Mouse (Mus musculus) left cerebral cortex, postnatal 4 days (tissue): ENCODE results near the gene Guca2b. TPM values are rescaled to one million over a fixed set of nuclear protein-coding genes. Genes with fewer than 3 reads are reported as not detected.
"Not testable (repeated sequence)": the region's sequence is repeated elsewhere in the genome, so short reads cannot be mapped to it uniquely, and the experiment has no call there.

Source experiments
- DNase-seq: peaks from one replicate; pipeline ENCODE4 v3.0.0-alpha.2; 2022
- intact Hi-C: fragments of 180-260 bp; cut with DNase I; formaldehyde crosslinking; loops from one replicate; pipeline ENCODE4 v1.15.1; 2025
- total RNA-seq, 2 experiments: library from RNA; stranded (reverse); gene quantifications; 2 replicates each; pipeline ENCODE4 v1.2.3; 2021

The Guca2b gene
- total RNA-seq, 2 experiments from 2014 or later = not detected

GRCm38 (mm10) chr4:119658246-119658645, 508 bp downstream of the Guca2b start:
- intact Hi-C loops = no loop called here
- no peak for DNase-seq

DNA sequence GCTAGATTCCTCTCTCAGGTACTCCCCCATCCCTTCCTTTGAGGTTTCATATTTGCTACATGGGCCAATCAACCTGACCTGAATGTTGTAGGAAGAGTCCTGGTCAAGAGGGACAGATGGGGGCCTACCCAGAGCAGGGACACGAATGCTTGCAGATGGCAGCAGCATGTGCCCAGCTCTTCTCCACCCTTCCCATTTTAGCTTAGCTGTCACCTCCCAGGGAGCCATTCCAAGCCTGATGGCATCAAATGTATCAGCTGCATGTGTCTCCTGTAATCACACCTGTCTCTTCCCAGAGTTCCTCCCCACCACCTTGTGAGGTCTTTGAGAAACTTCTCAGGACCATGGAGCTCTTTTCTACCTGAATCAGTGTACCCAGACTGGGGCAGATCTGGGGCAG, 1.7 kb downstream of the Guca2b start:
- intact Hi-C loops = no loop called here
- DNase-seq = no peak

DNA sequence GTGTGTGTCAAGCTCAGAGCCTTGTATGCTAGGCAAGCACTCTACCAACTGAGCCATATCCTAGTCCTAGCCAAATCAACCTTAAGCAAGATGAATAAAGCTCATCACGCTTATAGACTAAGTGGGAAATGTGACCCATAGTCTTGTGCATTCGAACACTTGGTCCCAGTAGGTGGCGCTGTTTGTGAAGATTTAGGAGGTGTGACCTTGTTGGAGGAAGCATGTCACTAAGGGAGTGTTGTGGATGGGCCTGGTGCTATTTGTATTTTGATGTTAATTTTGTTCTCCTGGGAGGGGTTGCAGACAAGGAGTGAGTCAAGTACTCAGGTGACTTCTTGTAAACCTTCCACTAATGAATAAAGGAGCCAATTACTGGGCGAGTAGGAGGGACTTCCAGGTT, 16.1 kb downstream of the Guca2b start:
- intact Hi-C loops = no loop called here
- no peak for DNase-seq

DNA sequence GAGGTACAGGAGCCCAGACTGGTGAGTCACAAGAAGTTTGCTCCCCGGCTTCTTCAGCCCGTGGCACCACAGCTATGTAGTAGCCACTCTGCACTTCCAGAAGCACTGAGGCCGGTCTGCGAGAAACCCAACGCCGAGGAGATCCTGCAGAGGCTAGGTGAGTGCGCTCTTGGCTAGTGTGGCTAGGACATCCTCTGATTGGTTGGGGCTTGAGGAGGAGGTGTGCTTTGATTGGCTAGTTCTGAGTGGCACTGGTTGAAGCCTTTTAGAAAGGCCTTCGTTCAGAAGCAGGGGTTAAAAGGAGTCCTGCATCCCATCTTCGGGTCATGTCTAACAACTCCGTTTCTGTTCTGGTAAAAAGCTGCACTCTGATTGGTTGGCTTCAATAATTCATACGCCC, 20.1 kb downstream of the Guca2b start:
- intact Hi-C loops = no loop called here
- no peak for DNase-seq

DNA sequence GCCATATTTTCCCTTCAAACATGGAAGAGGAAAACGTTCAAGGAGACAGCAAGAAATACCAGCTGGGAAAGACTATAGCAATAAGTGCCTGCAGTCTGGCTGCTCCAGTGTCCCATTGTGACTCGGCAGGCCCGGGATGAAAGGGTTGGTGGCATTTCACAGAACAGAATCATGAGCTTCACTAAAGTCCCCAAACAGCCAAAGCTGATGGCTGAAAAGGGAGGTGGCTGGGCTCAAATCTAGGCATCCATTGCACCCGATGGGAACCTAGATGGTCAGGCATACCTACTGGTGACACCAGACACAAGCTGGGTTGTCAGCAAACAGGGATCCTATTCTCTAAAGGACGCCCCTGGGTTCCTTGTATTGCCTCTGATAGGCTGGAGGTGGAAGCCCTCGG, 20.8 kb downstream of the Guca2b start:
- intact Hi-C loops = no loop called here
- DNase-seq = no peak

DNA sequence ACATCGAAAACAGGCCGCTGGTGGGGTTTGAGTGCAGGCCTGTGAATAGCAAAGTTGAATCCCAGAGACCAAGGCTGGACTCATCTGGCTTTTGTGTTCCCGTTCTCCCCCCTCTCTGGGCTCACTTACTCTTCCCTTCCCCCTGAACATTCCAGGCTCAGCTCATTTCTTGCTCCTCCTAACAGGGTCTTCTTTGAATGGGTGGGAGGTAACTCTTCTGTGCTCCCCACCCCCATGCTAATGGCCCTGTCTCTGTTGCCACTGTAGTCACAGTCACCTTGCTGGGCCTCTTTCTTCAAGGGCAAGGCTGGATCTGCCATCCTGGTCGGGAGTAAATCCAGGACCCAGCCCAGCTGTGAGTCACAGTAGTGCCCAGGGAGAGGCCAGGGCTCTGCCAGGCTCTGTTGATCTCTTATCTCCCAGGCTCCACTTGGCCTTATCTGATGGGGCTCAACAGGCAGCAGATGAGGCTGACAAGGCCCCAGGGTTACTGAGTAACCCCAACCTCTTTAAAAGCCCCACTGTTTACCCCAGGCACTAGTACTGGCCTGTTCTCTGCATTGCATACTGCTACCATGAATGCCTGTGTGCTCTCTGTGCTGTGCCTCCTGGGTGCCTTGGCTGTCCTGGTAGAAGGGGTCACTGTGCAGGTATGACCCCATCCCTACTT, 21.4 kb downstream of the Guca2b start, which contains the start of gene Guca2a:
TSS of gene Guca2a (plus strand) at position 529 of the 670 bp plus-strand sequence.
- no peak for DNase-seq
- intact Hi-C loops = no loop called here

GRCm38 (mm10) chr4:119636731-119637130, 22.0 kb downstream of the Guca2b start:
- no peak for DNase-seq
- intact Hi-C loops = no loop called here

DNA sequence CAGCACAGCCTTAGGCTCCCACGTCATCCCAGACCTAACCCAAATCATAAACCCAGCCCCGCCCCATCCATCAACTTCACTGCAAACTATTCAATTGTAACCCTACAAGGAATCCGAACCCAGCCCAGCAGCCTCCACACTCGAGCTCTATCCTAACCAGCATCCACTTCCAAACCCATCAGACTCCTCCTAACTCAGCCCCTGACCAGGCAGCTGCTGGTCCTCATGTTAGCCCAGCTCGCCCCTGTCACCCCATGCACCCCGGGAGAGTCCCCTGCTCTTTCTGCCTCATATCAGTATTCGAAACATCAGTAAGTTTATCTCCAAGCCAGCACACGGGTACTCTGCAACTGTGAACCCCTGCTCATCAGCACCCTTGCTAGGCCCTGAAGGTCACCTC, 23.1 kb downstream of the Guca2b start:
- no peak for DNase-seq
- intact Hi-C loops = no loop called here

DNA sequence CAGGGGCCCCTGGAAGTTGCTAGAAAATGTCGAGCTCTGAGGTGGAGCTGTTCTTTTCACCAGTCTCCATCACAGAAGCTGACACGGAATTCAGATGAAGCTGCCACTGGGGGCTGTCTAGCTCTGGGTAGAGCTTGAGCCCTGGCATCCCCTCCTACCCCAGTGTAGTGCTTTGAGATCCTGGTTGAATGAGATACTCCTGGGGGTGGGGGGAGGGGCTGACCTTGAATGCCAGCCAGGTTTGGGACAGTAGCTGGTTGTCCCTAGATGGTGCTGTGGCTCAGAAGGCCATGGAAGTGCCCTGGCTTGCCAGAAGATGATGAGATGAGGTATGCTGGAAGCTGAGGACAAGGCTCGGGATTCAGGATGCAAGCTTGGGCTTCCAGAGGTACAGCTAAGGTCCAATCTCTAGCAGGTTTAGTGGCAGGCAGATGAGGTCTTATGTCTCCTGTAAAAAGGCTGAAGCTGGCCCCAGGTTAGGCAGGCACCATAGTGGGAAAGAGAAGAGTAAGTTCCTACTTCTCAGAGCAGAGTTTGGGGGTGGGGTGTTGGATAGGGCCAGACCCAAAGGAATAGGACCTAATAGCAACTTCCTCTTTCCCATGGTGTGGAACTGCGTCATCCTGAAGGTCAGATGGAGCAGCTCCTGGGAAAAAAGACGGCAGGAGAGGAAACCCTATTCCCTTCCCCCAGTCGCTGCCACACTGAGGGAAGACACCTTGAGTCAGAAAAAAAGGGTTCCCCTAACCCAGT, 23.7 kb downstream of the Guca2b start:
- intact Hi-C loops = loop anchor here (5.0 kb wide), 2 partner anchors 177 to 492 kb away; no protein-coding TSS in a partner anchor
- no peak for DNase-seq

DNA sequence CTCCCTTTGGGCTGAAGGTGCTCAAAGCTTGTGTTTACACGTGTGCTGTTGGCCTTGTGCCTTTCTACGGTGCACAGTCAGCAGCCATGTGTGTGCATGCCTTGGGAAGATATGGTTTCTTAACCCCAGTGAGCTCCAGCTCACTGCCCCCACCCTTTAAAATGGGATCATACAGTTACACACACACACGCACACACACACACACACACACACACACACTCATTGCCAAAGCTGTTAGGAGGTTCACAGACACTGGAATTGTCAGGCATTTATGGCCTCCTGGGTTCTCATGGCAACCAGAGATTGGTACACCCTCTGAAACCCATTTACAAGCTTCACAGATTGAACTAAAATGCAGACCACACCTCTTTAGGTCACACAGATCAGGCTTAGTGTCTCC, 24.8 kb downstream of the Guca2b start:
- intact Hi-C loops = loop anchor here (5.0 kb wide), 2 partner anchors 178 to 493 kb away; no protein-coding TSS in a partner anchor
- no peak for DNase-seq

GRCm38 (mm10) chr4:119633342-119633741, 25.4 kb downstream of the Guca2b start:
- peak; percentile 81 for DNase-seq
- intact Hi-C loops = loop anchor here (5.0 kb wide), 2 partner anchors 179 to 494 kb away; no protein-coding TSS in a partner anchor

DNA sequence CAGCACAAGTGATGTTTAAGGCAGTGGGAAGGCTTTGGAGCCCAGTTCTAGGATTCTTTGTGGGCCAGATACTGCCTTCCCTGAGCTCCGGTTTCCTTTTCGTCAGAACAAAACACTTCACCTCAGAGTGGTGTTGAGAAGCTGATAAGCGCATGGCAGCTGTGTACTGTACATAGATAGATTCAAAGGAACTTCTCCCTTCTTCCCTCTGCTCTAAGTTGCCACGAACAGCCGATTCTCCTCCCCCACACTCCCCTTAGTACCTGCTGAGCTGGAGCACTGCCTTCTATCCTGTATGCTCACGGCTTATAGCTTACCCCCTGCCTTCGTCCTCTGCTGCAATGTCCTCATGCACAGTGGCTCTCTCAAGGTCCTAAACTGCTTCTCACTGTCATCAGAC, 26.0 kb downstream of the Guca2b start:
- no peak for DNase-seq
- intact Hi-C loops = loop anchor here (5.0 kb wide), 2 partner anchors 180 to 495 kb away; no protein-coding TSS in a partner anchor

DNA sequence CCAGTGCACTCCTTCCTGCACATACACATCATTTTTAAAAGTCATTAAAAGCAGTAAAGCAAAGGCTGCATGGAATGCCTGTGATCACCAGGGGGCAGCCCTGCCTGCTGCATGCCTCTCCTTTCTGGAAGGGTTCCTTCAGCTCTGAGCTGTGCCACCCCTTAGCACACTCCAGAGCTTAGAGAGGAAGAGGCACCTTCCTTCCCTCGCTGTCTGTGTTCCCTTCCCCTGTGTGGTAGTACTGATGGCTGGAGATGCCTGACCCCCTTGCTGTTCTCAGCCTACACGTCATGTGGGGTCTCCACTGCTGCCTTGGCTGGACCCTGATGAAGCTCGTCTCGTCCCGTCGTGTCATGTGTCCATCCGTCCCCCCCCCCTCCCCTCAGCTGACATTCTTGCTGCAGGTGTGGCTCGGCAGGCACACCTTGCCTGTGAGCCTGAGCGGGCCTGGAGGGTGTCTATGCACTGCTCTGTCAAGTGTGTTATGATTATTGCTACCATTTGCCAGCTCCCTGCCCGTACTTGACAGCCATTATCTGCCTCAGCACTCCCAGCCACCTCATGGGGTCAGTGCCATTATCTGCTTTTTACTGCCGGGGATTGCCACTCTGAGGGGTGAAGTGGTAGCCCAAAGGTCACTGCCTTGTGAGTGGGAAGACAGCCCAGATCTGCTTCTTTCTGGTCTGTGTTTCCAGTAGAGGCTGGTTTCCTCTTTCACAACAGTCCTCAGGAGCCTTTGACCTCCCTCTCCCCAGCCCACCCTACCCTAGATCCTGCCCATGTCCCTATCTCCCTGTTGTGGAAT, 27.4 kb downstream of the Guca2b start:
- intact Hi-C loops = loop anchor here (5.0 kb wide), 2 partner anchors 181 to 496 kb away; no protein-coding TSS in a partner anchor
- DNase-seq = peak; percentile 52

DNA sequence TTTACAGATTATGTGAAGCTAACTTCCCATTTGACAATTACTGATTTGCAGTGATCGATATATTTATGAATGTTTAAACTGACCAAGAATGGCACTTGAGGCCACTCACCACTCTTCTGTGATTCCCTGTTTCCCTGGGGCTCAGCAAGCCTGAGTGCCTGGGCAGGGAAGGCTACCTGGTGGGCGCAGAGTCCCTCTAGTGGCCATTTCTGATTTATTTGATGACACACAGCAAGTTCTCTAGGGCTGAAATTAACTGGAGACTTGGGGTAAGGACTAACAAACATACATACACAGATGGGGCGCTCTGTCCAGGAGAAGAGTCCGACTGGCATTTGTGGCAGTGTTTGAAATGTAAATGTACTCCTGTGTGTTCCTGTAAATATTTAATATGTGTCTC, 30.4 kb downstream of the Guca2b start:
- DNase-seq = not testable (repeated sequence)

DNA sequence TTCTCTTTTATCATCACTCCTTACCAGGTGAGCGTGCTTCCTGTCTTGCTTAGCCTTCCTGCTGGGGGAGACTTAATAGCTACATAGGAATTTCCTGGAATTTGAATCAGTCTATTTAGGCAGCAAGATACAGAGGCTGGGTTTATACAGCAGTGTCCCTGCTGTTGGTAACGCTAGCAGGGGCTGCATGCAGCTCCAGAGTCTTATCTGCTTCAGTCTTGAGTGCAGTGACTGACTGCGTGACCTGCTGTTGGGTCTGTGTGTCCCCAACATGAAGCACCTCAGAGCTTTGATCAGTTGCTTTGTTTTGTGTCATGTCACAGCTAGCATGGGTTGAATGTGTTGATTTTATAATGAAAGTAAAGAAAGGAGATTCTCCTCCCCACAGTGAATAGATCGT, 31.4 kb downstream of the Guca2b start:
- intact Hi-C loops = no loop called here
- no peak for DNase-seq

More for the DNA sequence above, 30.4 kb downstream of the Guca2b start:
- intact Hi-C loops = not testable (repeated sequence)

DNA sequence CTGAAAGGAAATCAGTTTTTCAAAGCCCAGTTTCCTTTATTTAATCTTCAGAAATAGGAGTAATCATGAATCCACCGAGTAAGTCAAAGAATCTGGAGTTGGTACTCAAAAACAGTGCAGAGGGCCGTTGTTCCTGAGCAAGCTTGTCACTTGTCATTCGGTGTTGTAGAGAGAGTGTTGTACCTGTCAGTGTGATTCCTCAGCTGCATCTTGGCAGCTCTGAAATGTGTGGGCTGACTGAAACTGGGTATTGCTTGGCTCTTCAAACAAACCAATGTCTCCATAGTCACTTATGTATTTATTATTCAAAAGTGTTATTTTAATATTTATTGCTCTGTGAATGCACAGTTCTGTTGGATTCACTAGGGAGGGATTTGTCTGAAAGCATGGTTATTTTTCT, 31.9 kb downstream of the Guca2b start:
- no peak for DNase-seq
- intact Hi-C loops = no loop called here

GRCm38 (mm10) chr4:119626081-119626645, 32.6 kb downstream of the Guca2b start:
- intact Hi-C loops = no loop called here
- no peak for DNase-seq

DNA sequence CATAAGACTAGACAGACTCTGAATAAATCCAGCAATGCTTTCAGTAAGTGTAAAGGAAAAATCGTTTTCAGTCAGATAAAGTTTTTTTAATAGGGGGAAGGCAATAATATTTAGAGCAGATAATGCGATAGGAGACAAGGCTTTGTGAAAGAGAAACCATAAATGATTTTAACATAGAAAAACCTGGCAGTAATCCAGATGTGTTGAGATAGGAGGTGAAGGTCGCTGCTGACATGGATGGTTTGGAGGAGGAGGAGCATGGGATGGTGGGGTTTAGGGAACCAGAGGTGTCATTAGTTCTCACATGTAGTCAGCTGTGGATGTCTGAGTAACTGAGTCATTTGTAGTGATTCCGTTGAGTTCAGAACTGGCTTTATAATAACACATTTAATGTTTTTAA, 44.0 kb downstream of the Guca2b start:
- no peak for DNase-seq
- intact Hi-C loops = loop anchor here (10.0 kb wide), 1 partner anchor 70 kb away; no protein-coding TSS in a partner anchor

- DNase-seq = no peak
Observed at GRCm38 (mm10) chr4:119614078-119614477, 44.7 kb downstream of the Guca2b start.

GRCm38 (mm10) chr4:119609488-119609887, 49.3 kb downstream of the Guca2b start:
- intact Hi-C loops = no loop called here

More at GRCm38 (mm10) chr4:119614078-119614477, 44.7 kb downstream of the Guca2b start:
- intact Hi-C loops = loop anchor here (10.0 kb wide), 1 partner anchor 69 kb away; no protein-coding TSS in a partner anchor

More at GRCm38 (mm10) chr4:119609488-119609887, 49.3 kb downstream of the Guca2b start:
- no peak for DNase-seq
